Mouse (Mus musculus): ENCODE measurements at regions not wholly inside any gene's neighbourhood (a gene's known extent, or its start where the extent isn't known, plus 50 kb on each side); places are given as distances from the start of the nearest gene placed in this dataset.

GRCm38 (mm10) chr7:118295855-118296254 lies 52.4 kb upstream of the Smg1 start:
- TF ChIP-seq CTCF (IDR thresholded peaks at IDR 0.05; ENCODE audit: extremely low read depth, insufficient read length, insufficient replicate concordance, low read depth, low read length) (no peak), POLR2A (IDR thresholded peaks at IDR 0.05; ENCODE audit: low read depth, low read length) (no peak)

Measured in small intestine, adult 2 months (tissue).